Mouse (Mus musculus) neural tube, embryonic 14.5 days (tissue): ENCODE measurements at regions not wholly inside any gene's neighbourhood (a gene's known extent, or its start where the extent isn't known, plus 50 kb on each side); places are given as distances from the start of the nearest gene placed in this dataset.

Experiments
- ATAC-seq: fragments of 200-750 bp; cut with Nextera tagmentation; 2 replicates; pipeline ENCODE4 v1.8.0; 2017; ENCODE audit warnings: low read depth, mild to moderate bottlenecking, moderate TSS enrichment, moderate library complexity
- H3K27ac ChIP-seq: fragments of 300-500 bp; sonication (generic); 2 replicates; pipeline ENCODE4 v1.5.1; 2014; ENCODE audit warnings: low read depth, mild to moderate bottlenecking, control low read depth, low read length, moderate library complexity, mixed read lengths
- H3K27me3 ChIP-seq: fragments of 300-500 bp; sonication (generic); 2 replicates; pipeline ENCODE4 v1.6.1; 2014; ENCODE audit warnings: low read length; ENCODE audit not compliant: control insufficient read depth, insufficient read depth
- H3K36me3 ChIP-seq: fragments of 300-500 bp; sonication (generic); 2 replicates; pipeline ENCODE4 v1.6.1; 2014; ENCODE audit warnings: low read length, mixed read lengths; ENCODE audit not compliant: control insufficient read depth, insufficient read depth
- H3K4me1 ChIP-seq: fragments of 300-500 bp; sonication (generic); 2 replicates; pipeline ENCODE4 v1.6.1; 2014; ENCODE audit warnings: low read length; ENCODE audit not compliant: control insufficient read depth, insufficient read depth
- H3K4me2 ChIP-seq: fragments of 300-500 bp; sonication (generic); 2 replicates; pipeline ENCODE4 v1.6.1; 2014; ENCODE audit warnings: mild to moderate bottlenecking, low read depth, low read length, control low read depth
- H3K4me3 ChIP-seq: fragments of 300-500 bp; sonication (generic); 2 replicates; pipeline ENCODE4 v1.5.1; 2014; ENCODE audit warnings: low read depth, low read length, control low read depth, mixed read lengths
- H3K9ac ChIP-seq: fragments of 300-500 bp; sonication (generic); replicated peaks from 2 replicates; pipeline ENCODE4 v1.6.1; 2014; ENCODE audit warnings: low read depth, mild to moderate bottlenecking, control low read depth, low read length, mixed read lengths
- H3K9me3 ChIP-seq: fragments of 300-500 bp; sonication (generic); 2 replicates; pipeline ENCODE4 v1.6.1; 2016; ENCODE audit warnings: low read length; ENCODE audit not compliant: control insufficient read depth
- WGBS: fragments of 180-500 bp; shearing (Covaris S2); extraction: QIAGEN DNeasy Blood & Tissue Kit; methylation state at CpG from one replicate; pipeline ENCODE4 v1.1.7; 2014; 5-methylcytosine and 5-hydroxymethylcytosine counted together

- no peak overlapping the region for H3K27ac ChIP-seq
- no peak for ATAC-seq
- 75% methylated on average over 4 of the region's 4 CpGs for WGBS
These were observed 1697.8 kb downstream of the Efnb2 start for GRCm38 (mm10) chr8:6963006-6963799.

GRCm38 (mm10) chr8:6958086-6958485, 1703.0 kb downstream of the Efnb2 start:
- H3K4me2 ChIP-seq: no peak overlapping the region
- no peaks in the 10 kb centered on the region for H3K9me3 ChIP-seq
- no peak overlapping the region for H3K9ac ChIP-seq
- H3K4me1 ChIP-seq: no peaks in the 10 kb centered on the region
- H3K27ac ChIP-seq: no peak overlapping the region
- no peaks in the 10 kb centered on the region for H3K27me3 ChIP-seq
- WGBS: 85% methylated on average over 5 of the region's 5 CpGs
- H3K4me3 ChIP-seq: no peak overlapping the region
- ATAC-seq: no peak
- H3K36me3 ChIP-seq: no peaks in the 10 kb centered on the region

More at GRCm38 (mm10) chr8:6963006-6963799, 1697.8 kb downstream of the Efnb2 start:
- no peak overlapping the region for H3K4me3 ChIP-seq
- H3K27me3 ChIP-seq: no peaks in the 10 kb centered on the region
- no peaks in the 10 kb centered on the region for H3K9me3 ChIP-seq
- no peak overlapping the region for H3K4me2 ChIP-seq
- H3K36me3 ChIP-seq: no peaks in the 10 kb centered on the region
- H3K9ac ChIP-seq: no peak overlapping the region
- no peaks in the 10 kb centered on the region for H3K4me1 ChIP-seq

- Histone ChIP-seq H3K27ac (no peak overlapping the region), H3K9me3 (no peaks in the 10 kb centered on the region), H3K36me3 (no peaks in the 10 kb centered on the region), H3K4me3 (no peak overlapping the region), H3K27me3 (no peaks in the 10 kb centered on the region), H3K4me1 (no peaks in the 10 kb centered on the region), H3K9ac (no peak overlapping the region), H3K4me2 (no peak overlapping the region)
- no peak for ATAC-seq
- WGBS: 66% methylated on average over 7 of the region's 7 CpGs
These were observed 1706.8 kb downstream of the Efnb2 start for GRCm38 (mm10) chr8:6954251-6954650.

GRCm38 (mm10) chr8:6922467-6922866, 1738.6 kb downstream of the Efnb2 start:
- Histone ChIP-seq H3K36me3 (no peaks in the 10 kb centered on the region), H3K4me1 (no peaks in the 10 kb centered on the region), H3K4me2 (no peak overlapping the region), H3K9ac (no peak overlapping the region), H3K27ac (no peak overlapping the region), H3K27me3 (no peaks in the 10 kb centered on the region), H3K9me3 (no peaks in the 10 kb centered on the region), H3K4me3 (no peak overlapping the region)
- WGBS: 66% methylated on average over 1 of the region's 1 CpGs
- ATAC-seq: no peak

GRCm38 (mm10) chr8:6907682-6908081, 1753.4 kb downstream of the Efnb2 start:
- no peak overlapping the region for H3K4me3 ChIP-seq
- H3K36me3 ChIP-seq: no peaks in the 10 kb centered on the region
- no peak overlapping the region for H3K9ac ChIP-seq
- H3K4me1 ChIP-seq: no peaks in the 10 kb centered on the region
- no peak for ATAC-seq
- no peaks in the 10 kb centered on the region for H3K9me3 ChIP-seq
- H3K27me3 ChIP-seq: no peaks in the 10 kb centered on the region
- 53% methylated on average over 3 of the region's 3 CpGs for WGBS
- no peak overlapping the region for H3K27ac ChIP-seq
- no peak overlapping the region for H3K4me2 ChIP-seq

- Histone ChIP-seq H3K36me3 (no peaks in the 10 kb centered on the region), H3K27me3 (no peaks in the 10 kb centered on the region), H3K4me3 (no peak overlapping the region), H3K27ac (no peak overlapping the region), H3K9me3 (no peaks in the 10 kb centered on the region), H3K4me2 (no peak overlapping the region), H3K4me1 (no peaks in the 10 kb centered on the region), H3K9ac (no peak overlapping the region)
- ATAC-seq: no peak
- 90% methylated on average over 1 of the region's 1 CpGs for WGBS
These were observed 1769.6 kb downstream of the Efnb2 start for GRCm38 (mm10) chr8:6891456-6891855.

- ATAC-seq: no peak
- Histone ChIP-seq H3K4me3 (no peak overlapping the region), H3K27ac (no peak overlapping the region), H3K9ac (no peak overlapping the region), H3K27me3 (no peaks in the 10 kb centered on the region), H3K4me2 (no peak overlapping the region), H3K9me3 (no peaks in the 10 kb centered on the region), H3K36me3 (no peaks in the 10 kb centered on the region), H3K4me1 (no peaks in the 10 kb centered on the region)
- WGBS: 89% methylated on average over 5 of the region's 5 CpGs
These were observed 1774.2 kb downstream of the Efnb2 start for GRCm38 (mm10) chr8:6886779-6887402.

- H3K4me3 ChIP-seq: no peak overlapping the region
- no peaks in the 10 kb centered on the region for H3K27me3 ChIP-seq
- no peaks in the 10 kb centered on the region for H3K36me3 ChIP-seq
- H3K9me3 ChIP-seq: no peaks in the 10 kb centered on the region
- H3K4me1 ChIP-seq: no peaks in the 10 kb centered on the region
- no peak for ATAC-seq
- H3K9ac ChIP-seq: no peak overlapping the region
- H3K4me2 ChIP-seq: no peak overlapping the region
- H3K27ac ChIP-seq: no peak overlapping the region
These were observed 1776.2 kb downstream of the Efnb2 start for GRCm38 (mm10) chr8:6884828-6885227.

GRCm38 (mm10) chr8:6882626-6883025, 1777.5 kb upstream of the Slc10a2 start:
- Histone ChIP-seq H3K36me3 (no peaks in the 10 kb centered on the region), H3K4me3 (no peak overlapping the region), H3K27me3 (no peaks in the 10 kb centered on the region), H3K4me1 (no peaks in the 10 kb centered on the region), H3K27ac (no peak overlapping the region), H3K4me2 (no peak overlapping the region), H3K9ac (no peak overlapping the region), H3K9me3 (no peaks in the 10 kb centered on the region)
- no peak for ATAC-seq
- WGBS: 94% methylated on average over 4 of the region's 4 CpGs
